Mouse (Mus musculus): ENCODE measurements at regions not wholly inside any gene's neighbourhood (a gene's known extent, or its start where the extent isn't known, plus 50 kb on each side); places are given as distances from the start of the nearest gene placed in this dataset.

DNA sequence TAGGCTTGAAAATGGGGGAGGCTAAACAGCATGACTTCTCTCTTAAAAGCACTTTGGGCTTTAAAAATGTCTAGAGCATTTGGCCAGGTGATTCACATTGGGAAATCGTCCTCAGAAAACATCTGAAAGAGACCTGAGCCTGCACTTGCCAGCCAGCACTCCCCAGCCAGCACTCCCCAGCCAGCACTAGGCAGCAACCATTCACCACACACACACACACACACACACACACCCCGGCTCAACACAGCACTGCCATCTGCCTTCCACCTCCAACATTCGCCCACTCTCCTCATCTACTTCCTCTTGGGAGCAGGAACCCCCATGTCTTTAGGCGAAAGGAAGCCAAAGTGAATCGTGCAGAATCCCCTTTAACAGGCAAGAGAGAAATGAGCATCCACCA lies 85.4 kb downstream of the Atp23 start:
- ATAC-seq (ENCODE audit: extremely low read depth, insufficient number of reproducible peaks, low FRiP score, poor library complexity, severe bottlenecking): no peak

DNA sequence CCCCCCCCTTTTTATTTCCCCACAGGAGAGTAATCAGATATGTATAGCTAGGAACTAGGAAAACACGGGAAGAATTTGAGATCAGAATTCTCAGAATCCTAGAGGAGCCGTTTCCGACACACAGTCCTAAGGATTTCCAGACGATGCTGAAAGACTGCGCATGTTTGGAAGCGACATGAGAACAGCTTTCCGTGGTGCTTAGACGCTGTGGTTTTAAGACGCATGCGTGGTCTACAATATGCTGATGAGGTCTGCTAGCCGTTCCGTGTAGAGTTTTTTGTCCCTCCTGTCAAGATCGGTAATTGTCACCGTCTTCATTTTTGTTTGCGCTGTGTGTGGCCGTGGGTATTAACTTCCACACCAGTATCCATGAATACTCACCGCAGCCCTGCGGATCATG lies 86.2 kb downstream of the Atp23 start:
- no peak for ATAC-seq (ENCODE audit: extremely low read depth, insufficient number of reproducible peaks, low FRiP score, poor library complexity, severe bottlenecking)

DNA sequence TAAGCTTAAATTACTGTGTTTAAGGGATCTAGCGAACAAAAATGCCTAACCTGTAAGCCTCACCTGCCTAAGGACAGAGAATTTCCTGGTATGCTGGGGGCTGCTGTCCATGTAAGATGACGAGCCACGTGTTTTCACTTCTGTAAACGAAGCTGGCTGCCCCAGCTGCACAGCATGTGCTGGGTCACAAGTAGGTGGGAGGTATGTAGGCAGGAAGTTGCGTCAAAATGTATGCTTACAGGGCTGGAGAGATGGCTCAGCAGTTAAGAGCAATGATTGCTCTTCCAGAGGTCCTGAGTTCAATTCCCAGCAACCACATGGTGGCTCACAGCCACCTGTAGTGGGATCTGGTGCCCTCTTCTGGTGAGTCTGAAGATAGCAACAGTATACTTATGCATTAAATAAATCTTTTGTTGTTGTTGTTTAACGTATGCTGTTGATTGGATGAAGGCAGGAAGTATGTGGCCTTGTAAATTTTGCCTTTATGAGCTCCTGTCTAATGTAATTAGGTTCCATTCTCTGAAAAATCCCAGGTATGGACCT lies 88.0 kb downstream of the Atp23 start:
- no peak for ATAC-seq (ENCODE audit: extremely low read depth, insufficient number of reproducible peaks, low FRiP score, poor library complexity, severe bottlenecking)

DNA sequence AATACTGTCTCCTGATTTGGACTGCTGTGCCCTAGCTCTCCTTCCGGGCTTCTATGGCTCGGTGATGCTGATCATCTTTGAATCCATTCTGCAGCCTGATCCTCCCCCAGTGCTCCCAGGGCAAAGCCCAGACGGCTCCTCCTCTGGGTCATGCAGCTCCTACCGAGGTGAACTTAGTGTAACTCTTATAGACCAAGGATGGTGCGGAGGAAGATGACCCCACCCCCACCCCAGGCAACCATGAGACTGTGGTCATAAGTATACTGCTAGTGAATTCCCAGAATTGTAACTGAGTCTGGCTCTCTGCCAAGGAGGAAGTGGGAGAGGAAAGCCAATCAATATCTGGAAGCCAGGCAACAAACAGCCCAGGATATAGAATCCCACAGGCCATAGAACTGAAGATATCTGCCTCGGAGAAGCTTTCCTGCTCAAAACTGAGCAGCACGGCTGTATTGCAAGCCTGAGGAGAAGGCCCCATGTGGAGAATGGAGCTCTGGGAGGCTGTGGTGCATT lies 88.9 kb downstream of the Atp23 start:
- ATAC-seq (ENCODE audit: extremely low read depth, insufficient number of reproducible peaks, low FRiP score, poor library complexity, severe bottlenecking): no peak

DNA sequence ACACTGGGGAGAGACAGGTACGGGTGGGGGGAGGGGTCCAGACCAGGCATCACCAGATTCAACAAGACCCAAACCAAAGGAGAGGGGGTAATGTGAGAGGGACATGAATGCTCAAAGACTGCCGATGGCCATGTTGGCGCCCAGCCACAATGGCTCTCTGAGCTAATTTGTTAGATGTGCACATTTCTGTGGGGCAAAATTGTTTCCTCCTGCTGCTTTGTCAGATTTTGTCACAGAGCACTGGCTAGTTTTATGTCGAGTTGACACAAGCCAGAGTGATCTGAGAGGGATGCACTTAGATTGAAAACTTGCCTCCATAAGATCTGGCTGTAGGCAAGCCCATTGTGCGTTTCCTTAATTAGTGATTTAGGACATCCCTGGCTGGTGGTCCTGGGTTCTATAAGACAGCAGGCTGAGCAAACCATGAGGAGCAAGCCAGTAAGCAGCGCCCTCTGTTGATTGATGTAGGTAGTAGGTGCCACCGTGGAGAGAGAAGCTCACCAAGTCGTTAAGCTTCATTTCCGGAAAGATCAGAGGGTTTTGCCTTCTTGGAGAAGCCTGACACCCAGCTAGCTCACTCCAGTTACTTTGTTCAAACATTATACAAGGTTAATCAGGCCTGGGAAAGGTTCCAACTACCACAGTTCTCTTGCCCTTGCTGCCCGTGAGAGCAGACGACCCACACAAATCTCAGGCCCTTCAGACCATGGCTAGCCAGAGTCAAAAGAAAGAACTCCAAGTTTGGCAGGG lies 90.6 kb downstream of the Atp23 start:
- ATAC-seq (ENCODE audit: extremely low read depth, insufficient number of reproducible peaks, low FRiP score, poor library complexity, severe bottlenecking): no peak

DNA sequence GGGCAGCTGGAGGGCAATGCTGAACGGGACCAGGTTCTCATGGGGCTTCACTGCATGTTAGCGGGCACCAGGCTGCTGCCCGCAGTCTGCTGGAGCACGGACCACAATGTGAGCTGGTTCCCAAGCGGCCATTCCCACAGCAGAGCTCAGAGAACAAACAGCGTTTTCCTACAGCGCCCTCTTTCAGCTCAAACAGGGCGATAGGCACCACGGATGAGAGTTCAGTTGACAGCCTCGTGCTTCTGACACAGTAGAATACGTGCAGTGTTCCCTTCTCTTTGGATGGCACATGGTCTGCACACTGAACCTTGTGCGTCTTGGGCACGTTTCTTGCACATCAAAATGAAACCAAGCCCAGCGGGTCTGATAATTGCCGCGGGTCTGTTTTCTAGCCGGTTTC lies 91.6 kb downstream of the Atp23 start:
- no peak for ATAC-seq (ENCODE audit: extremely low read depth, insufficient number of reproducible peaks, low FRiP score, poor library complexity, severe bottlenecking)

DNA sequence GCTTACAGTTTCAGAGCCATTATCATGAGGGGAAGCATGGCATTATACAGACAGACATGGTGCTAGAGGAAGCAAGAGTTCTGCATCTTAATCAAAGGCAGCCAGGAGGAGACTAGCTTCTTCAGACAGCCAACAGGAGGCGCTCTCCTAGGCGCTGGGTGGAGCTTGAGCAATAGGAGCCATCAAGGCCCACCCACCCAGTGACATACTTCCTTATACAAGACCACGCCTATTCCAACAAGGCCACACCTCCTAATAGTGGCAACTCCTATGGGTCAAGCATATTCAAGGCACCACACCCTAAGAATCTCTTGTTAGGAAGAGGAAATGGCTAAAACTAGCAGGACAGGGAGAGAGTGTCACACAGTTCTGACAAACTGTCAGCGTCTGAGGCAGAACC lies 94.3 kb downstream of the Atp23 start:
- ATAC-seq (ENCODE audit: extremely low read depth, insufficient number of reproducible peaks, low FRiP score, poor library complexity, severe bottlenecking): no peak

DNA sequence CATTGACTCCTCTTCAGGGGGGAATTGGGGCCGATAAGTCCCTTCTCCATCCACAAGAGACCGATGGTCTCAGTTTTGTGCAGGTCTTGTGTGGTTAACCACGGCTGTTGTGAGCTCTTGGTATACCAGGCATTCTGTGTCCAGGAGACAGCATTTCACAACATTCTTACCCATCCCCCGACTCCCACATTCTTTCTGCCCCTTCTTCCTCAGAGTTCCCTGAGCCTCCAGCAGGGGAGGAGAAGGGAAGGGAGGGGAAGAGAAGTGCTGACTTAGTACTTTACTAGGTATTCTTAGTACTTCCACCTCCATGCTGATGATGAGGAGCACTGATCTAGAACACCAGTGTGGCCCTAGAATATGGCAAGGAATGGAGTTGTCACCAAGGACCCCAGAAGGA lies 98.4 kb downstream of the Atp23 start:
- no peak for ATAC-seq (ENCODE audit: extremely low read depth, insufficient number of reproducible peaks, low FRiP score, poor library complexity, severe bottlenecking)

DNA sequence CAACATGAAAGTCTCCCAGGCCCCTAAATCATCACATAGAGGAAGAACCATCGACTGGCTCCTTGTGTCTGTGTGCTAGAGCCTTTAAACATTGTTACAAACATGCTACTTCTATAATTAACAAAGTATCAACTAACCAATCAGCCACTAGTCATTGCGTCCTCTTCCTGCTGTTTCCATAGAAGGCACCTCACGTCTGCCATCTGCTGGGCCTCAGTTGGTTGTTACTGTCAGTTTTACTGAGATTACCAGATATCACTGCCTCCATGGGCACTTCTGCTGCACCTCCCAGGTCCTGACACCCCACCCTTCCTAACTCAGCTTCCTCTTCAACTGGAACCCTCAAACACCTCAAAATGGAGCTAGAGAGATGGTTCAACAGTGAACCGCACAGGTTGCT lies 101.8 kb downstream of the Atp23 start:
- ATAC-seq (ENCODE audit: extremely low read depth, insufficient number of reproducible peaks, low FRiP score, poor library complexity, severe bottlenecking): no peak

DNA sequence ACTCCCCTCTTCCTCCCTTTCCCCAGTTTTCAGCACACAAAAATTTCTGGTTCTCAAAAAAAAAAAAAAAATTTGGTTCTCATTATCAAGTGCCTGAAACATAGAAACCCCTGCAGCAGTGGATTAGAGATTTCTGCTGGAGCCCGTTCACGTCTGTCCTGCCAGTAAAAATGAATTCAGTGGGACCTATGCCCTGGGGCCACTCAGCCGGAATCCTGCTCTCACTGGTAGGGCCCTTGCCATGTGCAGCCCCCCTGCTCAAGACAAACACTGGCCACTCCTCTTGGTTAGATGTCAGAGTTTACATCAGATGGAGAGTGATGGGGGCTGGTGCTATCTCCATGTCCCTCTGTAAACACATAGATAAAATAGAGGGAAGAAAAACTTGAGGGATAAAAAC lies 108.0 kb downstream of the Atp23 start:
- no peak for ATAC-seq (ENCODE audit: extremely low read depth, insufficient number of reproducible peaks, low FRiP score, poor library complexity, severe bottlenecking)

DNA sequence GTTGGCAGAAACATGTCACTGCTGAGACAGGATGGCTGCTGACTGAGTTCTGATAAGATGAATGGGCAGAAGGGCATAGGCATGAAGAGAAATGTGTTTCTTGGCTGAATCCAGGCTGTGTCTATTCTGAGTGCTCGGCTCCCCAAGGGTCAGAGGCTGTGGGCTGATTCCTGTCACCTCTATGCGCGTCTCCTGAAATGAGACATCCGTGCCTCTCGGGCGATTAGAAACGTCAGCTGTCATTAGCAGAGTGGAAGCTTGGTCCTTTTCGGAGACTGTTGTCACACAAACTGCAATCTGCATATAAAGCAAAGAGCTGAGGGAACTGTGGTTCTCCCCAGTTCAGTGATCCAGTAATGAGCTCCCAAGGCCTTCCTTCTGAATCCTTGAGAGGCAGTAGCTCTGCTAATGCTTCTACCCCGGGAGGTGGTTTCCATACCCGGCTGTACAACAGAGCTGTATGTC lies 108.8 kb downstream of the Atp23 start:
- no peak for ATAC-seq (ENCODE audit: extremely low read depth, insufficient number of reproducible peaks, low FRiP score, poor library complexity, severe bottlenecking)

DNA sequence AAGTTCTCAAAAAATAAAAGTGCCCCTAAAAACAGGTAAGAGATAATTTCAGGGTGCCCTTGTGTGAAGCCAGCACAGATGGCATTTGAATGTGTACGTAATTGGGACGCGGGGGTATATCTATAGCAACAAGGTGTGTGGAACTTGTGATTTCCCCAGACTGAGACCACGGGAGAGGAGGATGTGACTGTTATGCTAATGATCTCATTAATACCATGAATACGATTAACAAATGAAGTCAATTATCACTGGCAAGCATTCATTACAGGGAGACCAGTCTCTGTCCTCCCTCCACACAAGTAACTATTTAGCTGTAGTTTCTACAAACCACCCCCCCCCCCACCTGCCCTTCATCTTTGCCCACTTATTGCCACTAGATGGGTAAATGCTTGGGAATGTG lies 112.9 kb downstream of the Atp23 start:
- no peak for ATAC-seq (ENCODE audit: extremely low read depth, insufficient number of reproducible peaks, low FRiP score, poor library complexity, severe bottlenecking)

DNA sequence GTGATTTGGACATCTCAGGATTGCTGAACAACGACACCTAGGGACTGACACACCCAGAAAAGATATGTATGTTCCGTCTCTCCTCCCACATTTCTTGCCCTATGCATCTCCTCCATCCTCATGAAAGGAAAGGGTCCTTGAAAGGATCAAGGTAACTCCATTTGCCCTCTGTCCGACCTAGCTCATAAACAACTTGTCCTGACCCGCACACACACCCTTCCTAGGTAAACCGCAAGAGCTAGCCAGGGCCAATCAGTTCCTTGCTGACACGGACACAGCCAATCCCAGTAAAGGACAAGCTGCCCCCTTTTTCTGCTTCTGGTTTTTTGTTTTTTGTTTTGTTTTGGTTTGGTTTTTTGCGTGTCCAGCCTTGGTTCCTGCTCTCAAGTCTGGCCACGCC lies 118.0 kb downstream of the Atp23 start:
- no peak for ATAC-seq (ENCODE audit: extremely low read depth, insufficient number of reproducible peaks, low FRiP score, poor library complexity, severe bottlenecking)

DNA sequence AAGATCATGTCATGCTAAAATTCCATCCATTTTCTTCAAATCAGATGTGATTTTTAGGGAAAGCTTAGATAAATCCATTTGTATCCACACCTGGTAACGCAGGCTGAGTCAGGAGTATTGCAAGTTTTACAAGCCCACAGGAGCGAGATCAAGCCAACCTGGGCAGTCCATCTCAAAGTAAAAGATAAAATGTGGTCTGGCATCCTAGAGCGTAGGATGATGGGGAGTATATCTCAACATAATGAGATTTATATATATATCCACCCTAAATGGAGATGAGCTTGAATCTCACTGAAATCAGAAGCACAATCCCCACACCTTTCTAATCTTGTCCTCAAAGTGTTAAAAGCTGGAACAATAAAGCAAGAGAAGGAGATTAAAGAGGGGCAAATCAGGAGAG lies 124.6 kb downstream of the Atp23 start:
- no peak for ATAC-seq (ENCODE audit: extremely low read depth, insufficient number of reproducible peaks, low FRiP score, poor library complexity, severe bottlenecking)

DNA sequence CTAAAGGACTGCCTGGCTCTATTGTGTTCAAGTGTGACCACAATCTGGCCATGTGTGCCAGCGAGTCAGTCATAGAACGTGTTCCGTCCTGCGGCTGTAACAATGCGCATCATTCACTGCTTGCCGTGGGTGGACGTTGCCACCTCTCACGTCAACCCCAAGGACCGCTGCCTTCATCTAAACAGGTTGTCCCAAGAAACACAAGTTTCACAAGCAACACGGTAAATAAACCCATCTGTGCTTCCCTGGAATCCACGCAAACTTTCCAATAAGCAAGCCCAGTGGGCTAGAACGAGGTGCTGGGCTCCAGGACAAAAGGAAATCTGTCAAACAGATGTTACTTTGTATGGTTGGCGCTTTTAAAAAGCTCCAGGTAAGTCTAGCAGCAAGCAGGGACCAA lies 125.2 kb downstream of the Atp23 start:
- ATAC-seq (ENCODE audit: extremely low read depth, insufficient number of reproducible peaks, low FRiP score, poor library complexity, severe bottlenecking): no peak

DNA sequence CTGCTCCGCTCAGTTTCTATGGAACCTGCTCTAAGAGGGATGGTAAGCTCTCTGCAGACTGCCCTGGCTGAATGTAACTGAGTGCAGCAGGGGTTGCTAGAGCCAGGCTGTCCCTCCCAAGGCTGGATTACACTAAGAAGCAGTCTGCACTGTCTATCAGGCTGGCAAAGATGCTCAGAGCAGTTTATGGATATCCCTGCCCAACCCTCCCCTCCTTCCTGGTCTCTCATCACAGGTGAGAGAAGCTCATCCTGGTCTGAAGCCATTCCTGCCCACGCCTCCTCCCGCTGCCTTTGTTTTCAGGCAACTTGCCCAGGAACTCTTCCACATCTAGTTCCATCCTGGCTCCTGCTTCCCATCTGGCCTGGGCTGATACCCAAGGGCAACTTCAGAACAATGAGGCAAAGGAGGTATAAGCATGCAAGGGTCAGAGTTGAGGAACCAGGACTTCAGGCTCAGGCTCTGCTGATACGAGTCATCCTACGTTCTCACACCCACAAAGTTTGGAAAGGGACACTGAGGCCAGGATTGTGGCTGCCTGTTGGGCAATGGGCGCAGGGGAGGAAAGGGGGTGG lies 130.6 kb downstream of the Atp23 start:
- ATAC-seq (ENCODE audit: extremely low read depth, insufficient number of reproducible peaks, low FRiP score, poor library complexity, severe bottlenecking): no peak

DNA sequence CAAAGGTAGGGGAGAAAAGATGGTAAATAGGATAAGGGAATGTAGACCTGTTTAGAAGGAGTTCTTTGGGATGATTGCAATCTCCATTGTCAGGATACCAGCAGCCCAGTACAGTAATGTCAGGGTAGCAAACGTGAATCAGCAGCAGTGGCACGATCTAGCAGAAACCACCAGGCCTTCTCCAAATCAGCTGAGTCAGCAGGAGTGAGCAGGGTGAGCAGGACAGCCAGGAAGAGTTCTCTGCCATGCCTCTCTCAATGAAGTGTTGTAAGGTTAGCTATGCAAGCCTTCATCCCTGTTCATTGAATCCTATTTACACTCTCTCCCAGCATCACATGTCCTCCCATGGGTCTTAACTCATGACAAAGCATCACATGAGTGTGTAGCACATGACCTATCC lies 135.5 kb downstream of the Atp23 start:
- no peak for ATAC-seq (ENCODE audit: extremely low read depth, insufficient number of reproducible peaks, low FRiP score, poor library complexity, severe bottlenecking)

DNA sequence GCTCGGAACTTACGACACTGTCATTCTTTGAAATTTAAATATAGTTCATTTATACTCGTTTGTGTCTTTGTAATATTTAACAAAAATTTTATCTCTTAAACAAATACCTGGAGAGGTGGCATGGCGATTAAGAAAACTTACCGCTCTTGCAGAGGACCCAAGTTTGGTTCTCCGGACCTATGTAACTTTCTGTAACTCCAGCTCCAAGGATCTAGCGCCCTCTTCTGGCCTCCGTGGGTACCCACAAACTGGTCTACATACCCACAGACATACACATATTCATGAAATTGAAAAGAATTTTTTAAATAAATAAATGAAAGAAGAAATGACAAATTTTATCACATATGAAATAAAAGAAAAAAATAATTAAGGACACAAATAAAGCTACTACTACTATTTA lies 136.4 kb downstream of the Atp23 start:
- no peak for ATAC-seq (ENCODE audit: extremely low read depth, insufficient number of reproducible peaks, low FRiP score, poor library complexity, severe bottlenecking)

DNA sequence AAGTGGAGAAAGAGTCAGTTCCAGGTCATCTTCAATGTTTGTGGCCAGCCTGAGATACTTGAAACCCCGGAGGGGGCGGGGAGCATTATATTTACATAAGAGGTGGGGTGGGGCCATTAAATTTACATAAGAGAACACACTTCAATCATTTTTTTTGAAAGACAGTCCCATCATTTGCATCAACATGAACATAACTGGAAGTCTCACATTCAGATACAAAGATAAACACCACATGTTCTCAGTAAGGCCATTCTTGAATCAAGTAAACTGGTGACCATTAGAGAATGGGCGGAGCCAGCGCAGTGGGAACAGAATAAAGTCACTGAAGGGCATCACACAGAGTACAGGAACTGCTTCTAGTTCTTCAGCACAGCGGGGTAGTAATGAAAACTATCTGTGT lies 137.2 kb downstream of the Atp23 start:
- no peak for ATAC-seq (ENCODE audit: extremely low read depth, insufficient number of reproducible peaks, low FRiP score, poor library complexity, severe bottlenecking)

DNA sequence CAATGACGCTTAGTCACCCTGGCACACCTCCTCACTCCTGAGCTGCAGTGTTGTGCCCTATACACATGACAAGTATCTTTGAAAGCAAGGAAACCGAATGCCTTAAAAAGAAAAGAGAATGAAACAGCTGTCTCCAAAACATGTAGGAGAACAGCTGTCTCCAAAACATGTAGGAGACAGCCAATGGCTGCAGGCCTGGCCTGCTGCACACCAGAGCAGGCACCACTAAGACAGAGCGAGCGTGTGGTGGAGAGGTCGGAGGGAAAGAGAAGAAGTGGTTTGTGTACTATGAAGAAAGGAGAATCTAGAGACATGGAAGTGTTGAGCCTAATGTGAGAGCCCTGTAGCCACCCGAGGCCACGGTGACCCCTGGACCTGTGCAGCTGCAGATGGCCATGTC lies 142.5 kb downstream of the Atp23 start:
- ATAC-seq (ENCODE audit: extremely low read depth, insufficient number of reproducible peaks, low FRiP score, poor library complexity, severe bottlenecking): no peak

DNA sequence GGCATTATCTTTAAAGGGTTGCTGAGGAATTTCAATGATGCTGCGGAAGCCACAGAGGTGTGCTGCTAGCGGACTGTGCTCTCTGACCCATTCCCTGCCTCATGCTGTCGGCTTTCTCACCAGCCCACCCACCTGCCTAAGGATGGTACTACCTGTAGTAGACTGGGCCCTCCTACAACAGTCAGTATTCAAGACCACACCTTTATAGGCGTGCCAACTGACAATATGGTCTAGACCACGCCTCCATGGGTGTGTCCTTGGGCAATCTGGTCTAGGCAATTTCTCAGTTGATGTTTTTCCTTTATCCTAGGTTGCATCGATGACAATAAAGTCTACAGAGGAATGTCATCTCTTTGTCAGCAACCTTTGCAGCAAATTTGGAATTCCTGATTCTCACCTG lies 148.0 kb downstream of the Atp23 start:
- ATAC-seq (ENCODE audit: extremely low read depth, insufficient number of reproducible peaks, low FRiP score, poor library complexity, severe bottlenecking): no peak

Data from neutrophil, adult 5-6 weeks (primary cell).